Mouse (Mus musculus): ENCODE data around the gene Clic5. TPM values are rescaled to one million over a fixed set of nuclear protein-coding genes. Genes with fewer than 3 reads are reported as not detected.

The Clic5 gene
- 9.1 and 26.7 TPM in 2 replicates for polyA plus RNA-seq (2012; rRNA removed)

DNA sequence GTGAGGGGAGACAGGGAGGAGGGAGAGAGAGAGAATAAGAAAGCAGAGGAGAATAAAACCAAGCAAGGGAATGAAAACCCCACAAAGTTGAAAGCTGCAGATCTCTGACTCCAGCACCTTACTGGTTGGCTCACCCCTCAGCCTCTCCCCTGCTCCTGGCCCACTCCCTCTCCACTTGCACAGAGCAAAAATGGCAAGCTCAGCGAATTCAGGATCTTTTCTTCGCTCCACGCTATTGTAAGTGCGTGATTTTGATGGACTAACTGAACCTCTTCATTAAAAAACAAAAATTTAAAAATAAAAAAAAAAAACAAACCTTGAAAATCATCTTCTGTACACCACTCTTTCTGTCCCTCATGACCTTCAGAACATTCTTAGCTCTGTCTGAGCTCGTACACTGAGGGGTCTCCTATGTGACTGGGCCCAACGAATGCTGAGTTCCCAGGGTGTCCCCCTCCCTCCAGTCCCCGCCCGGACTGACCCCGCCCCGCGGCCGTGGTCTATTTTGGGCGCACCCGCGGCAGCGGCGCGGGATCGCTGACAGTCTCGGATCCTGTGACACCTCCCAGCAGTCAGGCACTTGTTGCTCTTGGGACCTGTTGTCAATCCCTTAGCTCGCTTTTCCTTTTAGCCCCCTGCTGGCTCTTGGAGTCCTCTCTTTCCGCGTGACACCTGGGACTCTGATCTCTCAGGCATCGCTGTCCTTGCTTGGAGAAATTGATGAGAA lies at the start of gene Clic5:
Clic5 (plus strand) TSS at position 543 of the 727 bp plus-strand sequence.
- TF ChIP-seq POLR2A (IDR thresholded peaks at IDR 0.05; ENCODE audit: low read depth, low read length) (peak; percentile 9; the same call in 1 of the 2 replicates), CTCF (IDR thresholded peaks at IDR 0.05; ENCODE audit: extremely low read depth, insufficient read length, insufficient replicate concordance, low read depth, low read length) (peak; percentile 40; the same call in 1 of the 2 replicates)
- 0 out of 2 replicates have a peak within 1 kb of the TSS, but pooled peaks have one; percentile 8 for H3K27ac ChIP-seq (ENCODE audit: insufficient read depth, low read depth, low read length)

GRCm38 (mm10) chr17:44145806-44146205 lies 42.6 kb upstream of the Clic5 start:
- Histone ChIP-seq H3K4me3 (ENCODE audit: low read depth, low read length) (no peak overlapping the region), H3K27me3 (ENCODE audit: control insufficient read depth, insufficient read depth, low read length) (no peaks in the 10 kb centered on the region), H3K4me1 (ENCODE audit: control insufficient read depth, insufficient read depth, insufficient read length, low read length) (peaks cover 34% of the 10 kb centered on the region; the same call in 1 of the 2 replicates), H3K36me3 (ENCODE audit: control insufficient read depth, insufficient read depth, low read length) (peaks cover 26% of the 10 kb centered on the region), H3K27ac (ENCODE audit: insufficient read depth, low read depth, low read length) (peak overlapping the region; percentile 77; the same call in 1 of the 2 replicates)
- no peak for TF ChIP-seq POLR2A (IDR thresholded peaks at IDR 0.05; ENCODE audit: low read depth, low read length)
- TF ChIP-seq CTCF (IDR thresholded peaks at IDR 0.05; ENCODE audit: extremely low read depth, insufficient read length, insufficient replicate concordance, low read depth, low read length), result no peak
- whole genome bisulfite sequencing, result 22% methylated on average over 1 of the region's 1 CpGs

More for the DNA sequence above, at the start of gene Clic5:
- Histone ChIP-seq H3K27me3 (ENCODE audit: control insufficient read depth, insufficient read depth, low read length) (no peaks in the 10 kb centered on the region), H3K4me3 (ENCODE audit: low read depth, low read length) (peak within 1 kb of the TSS; percentile 68), H3K36me3 (ENCODE audit: control insufficient read depth, insufficient read depth, low read length) (peaks cover 4% of the 10 kb centered on the region; the same call in 1 of the 2 replicates), H3K4me1 (ENCODE audit: control insufficient read depth, insufficient read depth, insufficient read length, low read length) (peaks cover 21% of the 10 kb centered on the region)
- WGBS, result 7% methylated on average over 24 of the region's 24 CpGs

DNA sequence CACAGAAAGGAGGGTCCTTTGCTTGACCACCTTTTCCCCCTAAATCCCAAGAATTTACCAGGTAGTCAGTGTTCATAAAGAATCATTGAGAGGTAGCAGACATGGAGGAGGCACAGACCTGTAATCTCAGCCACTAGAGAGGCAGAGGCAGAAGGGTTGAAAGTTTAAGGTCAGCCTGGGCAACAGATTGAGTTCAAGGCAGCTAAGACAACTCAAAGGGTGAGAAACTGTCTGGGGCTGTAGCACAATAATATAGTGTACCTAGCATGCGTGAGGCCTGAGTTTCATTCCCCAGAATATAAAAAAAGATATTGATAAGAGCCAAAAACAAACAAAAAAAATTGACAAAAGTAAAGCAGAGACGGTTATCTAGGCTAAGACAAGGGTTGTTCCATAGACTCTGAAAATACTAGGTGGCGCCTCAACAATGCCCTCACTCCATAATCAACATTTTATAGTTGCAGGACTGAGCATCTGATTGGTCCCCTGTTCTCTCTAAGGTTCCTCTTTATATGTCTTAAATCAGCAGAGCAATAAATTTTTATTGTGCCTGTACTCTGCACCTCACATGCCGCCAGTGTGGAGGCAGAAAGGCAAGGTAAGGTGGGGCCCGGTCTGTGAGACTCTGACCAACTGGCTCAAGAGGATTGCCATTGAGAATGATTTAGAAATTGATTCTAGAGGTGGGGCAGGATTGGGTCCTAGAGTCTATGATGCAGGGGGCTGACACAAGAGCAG lies 40.1 kb upstream of the Clic5 start:
- 33% methylated on average over 5 of the region's 5 CpGs for WGBS
- peaks cover 35% of the 10 kb centered on the region for H3K4me1 ChIP-seq (ENCODE audit: control insufficient read depth, insufficient read depth, insufficient read length, low read length)
- TF ChIP-seq POLR2A (IDR thresholded peaks at IDR 0.05; ENCODE audit: low read depth, low read length) (no peak), CTCF (IDR thresholded peaks at IDR 0.05; ENCODE audit: extremely low read depth, insufficient read length, insufficient replicate concordance, low read depth, low read length) (no peak)
- H3K27ac ChIP-seq (ENCODE audit: insufficient read depth, low read depth, low read length), result peak overlapping the region; percentile 87
- H3K27me3 ChIP-seq (ENCODE audit: control insufficient read depth, insufficient read depth, low read length), result no peaks in the 10 kb centered on the region
- H3K4me3 ChIP-seq (ENCODE audit: low read depth, low read length), result no peak overlapping the region
- H3K36me3 ChIP-seq (ENCODE audit: control insufficient read depth, insufficient read depth, low read length), result peaks cover 15% of the 10 kb centered on the region; the same call in 1 of the 2 replicates

GRCm38 (mm10) chr17:44151130-44151529 lies 37.3 kb upstream of the Clic5 start:
- 76% methylated on average over 3 of the region's 3 CpGs for WGBS
- Histone ChIP-seq H3K36me3 (ENCODE audit: control insufficient read depth, insufficient read depth, low read length) (peaks cover 13% of the 10 kb centered on the region; the same call in 1 of the 2 replicates), H3K4me3 (ENCODE audit: low read depth, low read length) (no peak overlapping the region), H3K27ac (ENCODE audit: insufficient read depth, low read depth, low read length) (peak overlapping the region; percentile 71), H3K27me3 (ENCODE audit: control insufficient read depth, insufficient read depth, low read length) (no peaks in the 10 kb centered on the region), H3K4me1 (ENCODE audit: control insufficient read depth, insufficient read depth, insufficient read length, low read length) (peaks cover 30% of the 10 kb centered on the region)
- no peak for TF ChIP-seq POLR2A (IDR thresholded peaks at IDR 0.05; ENCODE audit: low read depth, low read length)
- peak; percentile 81; the same call in 1 of the 2 replicates for TF ChIP-seq CTCF (IDR thresholded peaks at IDR 0.05; ENCODE audit: extremely low read depth, insufficient read length, insufficient replicate concordance, low read depth, low read length)

DNA sequence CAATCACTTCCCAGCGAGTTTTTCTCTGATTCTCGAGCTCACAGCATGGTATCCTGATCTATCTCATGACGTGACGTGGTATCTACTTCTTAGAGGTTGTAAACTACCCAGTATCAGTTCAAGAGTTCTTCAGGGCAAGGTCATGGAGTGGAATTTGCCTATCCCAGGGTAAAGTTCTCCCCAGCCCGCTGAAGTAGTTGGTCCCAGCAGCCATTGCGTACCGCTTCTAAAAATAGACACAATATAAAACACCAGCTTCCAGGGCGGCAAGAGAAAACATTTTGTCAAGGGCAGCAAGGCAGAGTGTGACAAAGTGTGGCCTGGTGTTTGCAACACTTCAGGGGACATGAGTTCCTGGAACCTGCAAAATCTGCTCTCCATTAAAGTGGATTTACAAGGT lies 36.5 kb upstream of the Clic5 start:
- H3K27ac ChIP-seq (ENCODE audit: insufficient read depth, low read depth, low read length), result peak overlapping the region; percentile 71
- TF ChIP-seq CTCF (IDR thresholded peaks at IDR 0.05; ENCODE audit: extremely low read depth, insufficient read length, insufficient replicate concordance, low read depth, low read length) (no peak), POLR2A (IDR thresholded peaks at IDR 0.05; ENCODE audit: low read depth, low read length) (no peak)
- peaks cover 12% of the 10 kb centered on the region; the same call in 1 of the 2 replicates for H3K36me3 ChIP-seq (ENCODE audit: control insufficient read depth, insufficient read depth, low read length)
- H3K4me3 ChIP-seq (ENCODE audit: low read depth, low read length), result no peak overlapping the region; the same call in 1 of the 2 replicates
- no peaks in the 10 kb centered on the region for H3K27me3 ChIP-seq (ENCODE audit: control insufficient read depth, insufficient read depth, low read length)
- peaks cover 26% of the 10 kb centered on the region for H3K4me1 ChIP-seq (ENCODE audit: control insufficient read depth, insufficient read depth, insufficient read length, low read length)
- 40% methylated on average over 8 of the region's 8 CpGs for WGBS

GRCm38 (mm10) chr17:44153871-44154270 lies 34.5 kb upstream of the Clic5 start:
- Histone ChIP-seq H3K36me3 (ENCODE audit: control insufficient read depth, insufficient read depth, low read length) (peaks cover 12% of the 10 kb centered on the region; the same call in 1 of the 2 replicates), H3K4me3 (ENCODE audit: low read depth, low read length) (no peak overlapping the region), H3K4me1 (ENCODE audit: control insufficient read depth, insufficient read depth, insufficient read length, low read length) (peaks cover 18% of the 10 kb centered on the region), H3K27ac (ENCODE audit: insufficient read depth, low read depth, low read length) (no peak overlapping the region), H3K27me3 (ENCODE audit: control insufficient read depth, insufficient read depth, low read length) (no peaks in the 10 kb centered on the region)
- TF ChIP-seq CTCF (IDR thresholded peaks at IDR 0.05; ENCODE audit: extremely low read depth, insufficient read length, insufficient replicate concordance, low read depth, low read length) (no peak), POLR2A (IDR thresholded peaks at IDR 0.05; ENCODE audit: low read depth, low read length) (no peak)
- 60% methylated on average over 5 of the region's 5 CpGs for WGBS
